Mouse (Mus musculus): ENCODE measurements around the gene Gltp. TPM values are rescaled to one million over a fixed set of nuclear protein-coding genes. Genes with fewer than 3 reads are reported as not detected.

Gene Gltp
- total and polyA plus RNA-seq, 3 experiments: 23.8 to 90.4 (median 25.5) TPM

- no peak overlapping the region for H3K4me2 ChIP-seq (ENCODE audit: insufficient read depth, low read depth, poor library complexity, severe bottlenecking)
- H3K27ac ChIP-seq (ENCODE audit: insufficient read depth, low read depth): no peak overlapping the region
- H3K4me3 ChIP-seq (replicated peaks in 1 of 3; ENCODE audit: low read depth in 2 of 3, low read length in 2 of 3, poor library complexity in 1 of 3): no peak overlapping the region
- peaks cover 0 to 34% of the 10 kb centered on the region in 2 experiments for H3K36me3 ChIP-seq (replicated peaks in 1 of 2; ENCODE audit: control insufficient read depth in 1 of 2, insufficient read depth in 1 of 2, low read length in 1 of 2)
- no peak for TF ChIP-seq ZC3H11A (IDR thresholded peaks at IDR 0.05; ENCODE audit: low read depth, low read length)
- TF ChIP-seq SMC3 (IDR thresholded peaks at IDR 0.05; ENCODE audit: low read depth, low read length): no peak
- no peak for TF ChIP-seq ELF1 (IDR thresholded peaks at IDR 0.05; ENCODE audit: low read depth, low read length)
- TF ChIP-seq RAD21 (IDR thresholded peaks at IDR 0.05; ENCODE audit: low read depth, low read length): no peak
- TF ChIP-seq PAX5 (IDR thresholded peaks at IDR 0.05; ENCODE audit: low read length): no peak
- no peak for TF ChIP-seq SIN3A (IDR thresholded peaks at IDR 0.05; ENCODE audit: low read length)
- no peak for TF ChIP-seq TCF12 (IDR thresholded peaks at IDR 0.05; ENCODE audit: low read depth, low read length)
- TF ChIP-seq JUND (conservative IDR thresholded peaks at IDR 0.05; ENCODE audit: low read depth, low read length): no peak
- no peak for TF ChIP-seq E2F4 (IDR thresholded peaks at IDR 0.05; ENCODE audit: insufficient replicate concordance, low read depth, low read length)
- H3K79me2 ChIP-seq (replicated peaks; ENCODE audit: control insufficient read depth, extremely low read depth, insufficient read depth, poor library complexity, severe bottlenecking): peaks cover 4% of the 10 kb centered on the region; the same call in 1 of the 2 replicates
- H3K4me1 ChIP-seq (ENCODE audit: control insufficient read depth in 1 of 2, insufficient read depth in 2 of 2): peaks cover 19 to 60% of the 10 kb centered on the region in 2 experiments
- dilution Hi-C loops (cut with MboI; ENCODE audit: extremely low pct_ligation_motif_present, extremely low pct_unique_long_range_greater_than_20kb, low sequenced_read_pairs): no loop called here
- no peak for DNase-seq (ENCODE audit: extremely low read depth)
- H3K27me3 ChIP-seq (replicated peaks): peaks cover 4% of the 10 kb centered on the region
- in situ Hi-C loops (cut with MboI; ENCODE audit: low pct_ligation_motif_present, low pct_unique_long_range_greater_than_20kb, low sequenced_read_pairs): no loop called here
- H3K9ac ChIP-seq (ENCODE audit: insufficient read depth, low read depth): no peak overlapping the region
- no peaks in the 10 kb centered on the region for H3K9me3 ChIP-seq (replicated peaks; ENCODE audit: low read length)
Observed at GRCm38 (mm10) chr5:114687901-114688300, 2.9 kb downstream of the Gltp start.

GRCm38 (mm10) chr5:114686726-114687210, 4.0 kb downstream of the Gltp start:
- peaks cover 22 to 71% of the 10 kb centered on the region in 2 experiments for H3K4me1 ChIP-seq (ENCODE audit: control insufficient read depth in 1 of 2, insufficient read depth in 2 of 2)
- dilution Hi-C loops (cut with MboI; ENCODE audit: extremely low pct_ligation_motif_present, extremely low pct_unique_long_range_greater_than_20kb, low sequenced_read_pairs): no loop called here
- in situ Hi-C loops (cut with MboI; ENCODE audit: low pct_ligation_motif_present, low pct_unique_long_range_greater_than_20kb, low sequenced_read_pairs): no loop called here

More at GRCm38 (mm10) chr5:114686726-114687210, 4.0 kb downstream of the Gltp start:
- TF ChIP-seq RCOR1 (conservative IDR thresholded peaks at IDR 0.05; ENCODE audit: low read depth, low read length) (no peak), CHD2 (IDR thresholded peaks at IDR 0.05; ENCODE audit: low read length) (no peak), MEF2A (IDR thresholded peaks at IDR 0.05; ENCODE audit: borderline replicate concordance, low read depth, low read length) (no peak), IRF4 (IDR thresholded peaks at IDR 0.05; ENCODE audit: low read depth, low read length) (no peak), SMC3 (IDR thresholded peaks at IDR 0.05; ENCODE audit: low read depth, low read length) (no peak), JUN (IDR thresholded peaks at IDR 0.05; ENCODE audit: insufficient read depth, low read depth, low read length) (no peak), MYC (IDR thresholded peaks at IDR 0.05; ENCODE audit: low read depth, low read length) (no peak), TCF12 (IDR thresholded peaks at IDR 0.05; ENCODE audit: low read depth, low read length) (no peak), MAX (IDR thresholded peaks at IDR 0.05; ENCODE audit: low read length) (no peak), TBP (conservative IDR thresholded peaks at IDR 0.05; ENCODE audit: low read depth, low read length) (no peak), ZMIZ1 (IDR thresholded peaks at IDR 0.05; ENCODE audit: low read depth, low read length) (no peak), HCFC1 (IDR thresholded peaks at IDR 0.05; ENCODE audit: low read depth, low read length) (no peak), E2F4 (IDR thresholded peaks at IDR 0.05; ENCODE audit: insufficient replicate concordance, low read depth, low read length) (no peak), RAD21 (IDR thresholded peaks at IDR 0.05; ENCODE audit: low read depth, low read length) (no peak), SIN3A (IDR thresholded peaks at IDR 0.05; ENCODE audit: low read length) (no peak), MXI1 (IDR thresholded peaks at IDR 0.05; ENCODE audit: low read depth, low read length) (no peak), ZKSCAN1 (IDR thresholded peaks at IDR 0.05; ENCODE audit: borderline replicate concordance, low read depth, low read length) (no peak), ETS1 (conservative IDR thresholded peaks at IDR 0.05; ENCODE audit: low read depth, low read length) (no peak), USF1 (IDR thresholded peaks at IDR 0.05; ENCODE audit: low read depth, low read length) (no peak), ZNF384 (IDR thresholded peaks at IDR 0.05; ENCODE audit: low read depth, low read length) (no peak)
- DNase-seq (ENCODE audit: extremely low read depth): no peak
- H3K4me3 ChIP-seq (replicated peaks in 1 of 3; ENCODE audit: low read depth in 2 of 3, low read length in 2 of 3, poor library complexity in 1 of 3): no peak overlapping the region
- H3K36me3 ChIP-seq (replicated peaks in 1 of 2; ENCODE audit: control insufficient read depth in 1 of 2, insufficient read depth in 1 of 2, low read length in 1 of 2): peaks cover 0 to 44% of the 10 kb centered on the region in 2 experiments
- H3K9ac ChIP-seq (ENCODE audit: insufficient read depth, low read depth): no peak overlapping the region
- H3K27ac ChIP-seq (ENCODE audit: insufficient read depth, low read depth): no peak overlapping the region
- H3K4me2 ChIP-seq (ENCODE audit: insufficient read depth, low read depth, poor library complexity, severe bottlenecking): no peak overlapping the region
- no peaks in the 10 kb centered on the region for H3K9me3 ChIP-seq (replicated peaks; ENCODE audit: low read length)
- no peaks in the 10 kb centered on the region for H3K27me3 ChIP-seq (replicated peaks)
- peaks cover 4% of the 10 kb centered on the region; the same call in 1 of the 2 replicates for H3K79me2 ChIP-seq (replicated peaks; ENCODE audit: control insufficient read depth, extremely low read depth, insufficient read depth, poor library complexity, severe bottlenecking)

All from CH12.LX (cell line).